Mouse (Mus musculus): Measurements from ENCODE around the gene Gab3.

The Gab3 gene

GRCm38 (mm10) chrX:75056120-75056775, 29.0 kb downstream of the Gab3 start:
- TF ChIP-seq GATA4 (IDR thresholded peaks at IDR 0.05; ENCODE audit: insufficient replicate concordance, low read length): no peak

- TF ChIP-seq GATA4 (IDR thresholded peaks at IDR 0.05; ENCODE audit: insufficient replicate concordance, low read length): peak; percentile 77; the same call in 1 of the 2 replicates
These were observed 38.2 kb downstream of the Gab3 start for GRCm38 (mm10) chrX:75046921-75047635.

GRCm38 (mm10) chrX:75045931-75046330, 39.3 kb downstream of the Gab3 start:
- no peak for TF ChIP-seq GATA4 (IDR thresholded peaks at IDR 0.05; ENCODE audit: insufficient replicate concordance, low read length)

GRCm38 (mm10) chrX:75044595-75044994, 40.7 kb downstream of the Gab3 start:
- 0 out of 2 replicates have a peak, but pooled peaks have one; percentile 4 for TF ChIP-seq GATA4 (IDR thresholded peaks at IDR 0.05; ENCODE audit: insufficient replicate concordance, low read length)

- no peak for TF ChIP-seq GATA4 (IDR thresholded peaks at IDR 0.05; ENCODE audit: insufficient replicate concordance, low read length)
These were observed 48.6 kb downstream of the Gab3 start for GRCm38 (mm10) chrX:75036626-75037025.

- no peak for TF ChIP-seq GATA4 (IDR thresholded peaks at IDR 0.05; ENCODE audit: insufficient replicate concordance, low read length)
These were observed 50.1 kb downstream of the Gab3 start for GRCm38 (mm10) chrX:75035162-75035561.

GRCm38 (mm10) chrX:74983734-74984133, 101.5 kb downstream of the Gab3 start:
- TF ChIP-seq GATA4 (IDR thresholded peaks at IDR 0.05; ENCODE audit: insufficient replicate concordance, low read length): no peak

Measured in liver, adult (tissue).